Mouse (Mus musculus) spleen, postnatal 10 days (tissue): ENCODE results near the gene Krtap5-4.
"Not testable (repeated sequence)": the region's sequence is repeated elsewhere in the genome, so short reads cannot be mapped to it uniquely, and the experiment has no call there.

Experiments
- DNase-seq, 2 experiments: peaks; one replicate each; pipeline ENCODE4 v3.0.0; 2021 to 2022; ENCODE audit warnings: low spot score in 2 of 2

Gene Krtap5-4

DNA sequence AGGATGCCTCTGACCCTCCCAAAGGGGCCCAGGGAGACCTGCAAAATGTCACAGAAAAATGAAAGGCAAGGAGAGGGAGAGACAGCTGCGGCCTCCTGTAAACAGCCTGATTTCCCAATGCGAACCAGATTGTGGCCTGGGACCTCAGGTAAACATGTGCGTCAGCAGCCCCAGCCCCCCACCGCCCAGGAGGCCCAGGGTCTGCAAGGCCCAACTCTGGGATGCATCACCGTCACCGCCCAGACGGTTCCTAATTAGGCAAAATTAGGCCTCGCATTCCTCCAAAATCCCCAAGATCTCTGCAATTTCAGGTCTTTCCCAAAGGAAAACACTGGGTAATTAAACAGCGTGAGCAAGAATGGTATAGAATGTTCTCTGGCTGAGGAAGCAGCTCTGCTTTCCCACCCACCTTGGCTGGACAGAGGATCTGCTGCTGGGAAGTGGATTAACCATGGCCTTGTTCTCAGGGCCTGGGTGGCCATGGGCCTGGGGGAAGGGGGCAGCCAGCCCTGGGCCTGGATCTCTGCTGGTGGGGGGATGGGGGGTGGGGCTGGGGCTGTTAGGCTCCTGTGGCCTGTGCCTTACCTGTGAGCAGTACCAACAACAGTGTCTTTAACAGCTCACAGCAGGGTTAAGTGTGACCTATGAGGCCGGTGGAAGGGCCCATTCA lies 18.4 kb downstream of the Krtap5-4 start:
- DNase-seq, result not testable (repeated sequence)

DNA sequence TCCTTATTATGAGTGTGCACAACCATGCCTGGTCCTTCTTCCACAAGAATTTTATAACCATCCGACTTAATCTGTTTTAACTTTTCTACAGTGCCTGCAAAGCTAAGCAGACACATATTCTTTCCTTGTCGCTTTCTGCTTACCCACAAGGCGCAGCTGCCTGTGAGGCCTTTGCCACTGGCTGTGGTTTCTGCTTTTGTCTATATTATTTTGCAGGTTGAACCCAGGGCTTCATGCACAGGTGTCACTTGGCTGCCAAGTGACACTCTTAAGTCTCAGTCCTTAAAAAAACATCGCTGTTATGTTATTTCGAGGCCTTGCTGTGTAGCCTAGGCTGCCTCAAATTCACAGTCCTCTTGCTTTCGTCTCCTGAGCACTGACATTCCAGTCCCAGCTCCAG lies 19.3 kb downstream of the Krtap5-4 start:
- DNase-seq, result no peak

DNA sequence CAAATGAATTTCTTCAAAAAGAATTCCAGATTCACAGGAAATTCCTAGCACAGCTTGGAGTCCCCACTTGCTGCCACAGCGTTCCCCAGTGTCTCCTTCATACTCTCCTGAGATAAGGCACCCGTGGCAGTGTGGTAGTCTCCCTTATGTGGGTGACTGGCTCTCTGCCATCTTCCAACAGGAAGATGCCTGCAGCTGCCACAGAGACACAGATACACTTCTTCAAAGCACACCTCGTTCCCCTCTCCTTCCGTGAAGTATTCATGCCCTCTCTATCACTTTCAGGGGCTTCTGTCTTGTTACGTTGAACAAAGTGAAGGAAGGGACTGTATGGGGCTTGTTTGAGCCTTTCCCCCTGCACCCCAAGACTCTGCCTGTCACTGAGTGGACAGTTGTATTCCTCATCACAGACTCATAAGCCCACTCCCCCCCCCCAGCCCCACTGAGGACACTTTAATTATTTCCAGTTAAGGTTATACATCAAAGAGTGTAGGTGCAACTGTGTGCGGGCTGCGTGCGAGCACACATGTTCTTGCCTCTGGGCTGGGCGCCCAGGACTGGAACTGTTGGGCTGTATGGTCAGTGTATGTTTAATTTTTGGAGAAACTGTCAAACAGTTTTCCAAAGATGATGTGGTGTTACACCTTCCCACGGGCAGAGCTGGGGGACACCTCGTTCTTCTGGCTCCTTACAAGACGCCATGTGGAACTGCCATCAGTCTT lies 20.2 kb downstream of the Krtap5-4 start:
- DNase-seq, result no peak

DNA sequence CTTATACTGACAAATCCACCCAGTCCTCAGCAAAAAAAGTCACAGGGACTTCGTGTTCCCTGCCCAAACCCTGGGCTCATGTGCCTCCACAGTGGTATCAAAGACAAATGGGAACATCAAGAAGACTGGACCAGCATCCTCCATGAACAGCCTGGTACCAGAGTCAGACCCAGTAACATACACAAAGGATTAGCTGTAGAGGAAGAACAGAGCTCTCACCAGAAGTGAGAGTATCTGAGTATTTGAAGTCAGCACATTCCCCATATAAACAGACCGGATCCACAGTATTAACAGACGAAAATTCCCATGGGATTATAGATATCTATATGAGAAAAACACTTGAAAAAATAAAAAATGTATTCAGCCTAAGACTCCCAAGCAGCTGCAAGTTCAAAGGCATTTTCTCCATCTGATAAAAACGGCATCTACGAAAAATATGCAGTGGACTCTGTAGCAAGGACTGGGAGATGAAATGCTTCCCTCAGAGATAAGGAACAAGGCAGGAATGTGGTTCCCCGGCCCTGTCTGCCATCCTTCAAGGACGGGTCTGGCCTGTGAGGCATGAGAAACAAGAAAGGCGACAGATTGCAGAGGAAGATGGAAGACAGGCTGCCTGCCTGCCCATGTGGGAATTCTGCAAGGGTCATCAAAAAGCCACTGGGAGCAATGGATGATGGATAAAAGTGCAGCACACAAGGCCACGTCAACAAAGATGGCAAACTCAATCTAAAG lies 23.5 kb downstream of the Krtap5-4 start:
- DNase-seq, result no peak

DNA sequence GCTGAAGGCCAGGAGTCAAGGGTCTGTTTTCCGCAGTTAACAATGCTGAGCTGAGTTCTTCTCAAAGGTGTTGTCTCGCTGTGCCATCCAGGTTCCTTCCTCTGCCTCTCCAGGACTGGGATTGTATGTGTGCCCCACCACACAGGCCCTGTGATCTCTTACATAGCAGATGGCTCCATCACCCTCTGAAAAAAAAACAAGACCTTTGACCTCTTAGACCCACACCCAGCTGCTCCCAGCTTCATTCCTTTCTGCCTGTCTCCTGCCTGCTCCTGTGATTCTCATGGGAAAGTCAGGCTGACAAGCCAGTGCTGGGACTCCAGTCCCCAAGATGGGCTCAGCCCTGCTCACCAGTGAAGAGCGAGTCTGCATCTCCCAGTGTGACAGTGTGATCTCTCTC lies 25.2 kb downstream of the Krtap5-4 start:
- DNase-seq, result no peak

DNA sequence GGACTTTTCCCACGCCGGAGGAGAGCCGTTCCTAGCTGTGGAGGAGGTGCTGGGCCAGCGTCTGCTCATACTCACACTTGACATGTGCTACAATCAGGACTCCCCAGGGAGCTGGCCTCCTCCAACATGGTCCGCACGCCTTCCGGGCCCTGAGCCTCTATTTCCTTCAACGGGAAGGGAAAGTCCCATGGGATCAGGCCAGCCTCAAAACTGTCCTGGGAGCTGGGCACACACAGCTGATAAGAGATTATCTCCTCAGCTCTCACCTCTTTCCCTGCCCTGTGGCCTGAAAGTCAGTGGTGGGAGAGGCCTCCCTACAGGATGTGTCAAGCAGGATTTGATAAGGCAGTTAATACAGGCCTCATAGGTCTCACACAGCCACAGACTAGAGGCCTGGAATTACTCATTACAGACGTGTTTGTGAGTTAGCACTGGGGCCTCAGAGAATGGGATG lies 26.9 kb downstream of the Krtap5-4 start:
- DNase-seq, result no peak

DNA sequence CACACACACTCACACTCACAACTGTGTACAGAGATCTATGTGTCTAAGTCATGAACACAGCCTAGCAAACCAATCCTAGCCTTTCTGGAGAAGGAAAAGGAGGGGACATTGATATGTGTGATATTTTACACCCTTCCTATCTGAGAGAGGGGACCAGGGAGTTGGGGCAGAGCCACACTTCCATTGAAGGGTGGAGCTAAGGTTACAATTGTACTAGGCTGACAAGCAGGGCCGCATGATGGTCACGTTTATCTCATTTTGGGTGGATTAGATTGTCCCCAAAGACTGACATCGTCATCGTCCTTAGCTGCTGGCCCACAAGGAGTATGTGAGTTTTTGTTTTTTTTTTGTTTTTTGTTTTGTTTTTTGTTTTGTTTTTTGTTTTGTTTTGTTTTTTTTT lies 27.9 kb downstream of the Krtap5-4 start:
- DNase-seq, result no peak

DNA sequence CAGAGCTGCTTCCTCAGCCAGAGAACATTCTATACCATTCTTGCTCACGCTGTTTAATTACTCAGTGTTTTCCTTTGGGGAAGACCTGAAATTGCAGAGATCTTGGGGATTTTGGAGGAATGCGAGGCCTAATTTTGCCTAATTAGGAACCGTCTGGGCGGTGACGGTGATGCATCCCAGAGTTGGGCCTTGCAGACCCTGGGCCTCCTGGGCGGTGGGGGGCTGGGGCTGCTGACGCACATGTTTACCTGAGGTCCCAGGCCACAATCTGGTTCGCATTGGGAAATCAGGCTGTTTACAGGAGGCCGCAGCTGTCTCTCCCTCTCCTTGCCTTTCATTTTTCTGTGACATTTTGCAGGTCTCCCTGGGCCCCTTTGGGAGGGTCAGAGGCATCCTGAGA lies 29.4 kb downstream of the Krtap5-4 start:
- not testable (repeated sequence) for DNase-seq

DNA sequence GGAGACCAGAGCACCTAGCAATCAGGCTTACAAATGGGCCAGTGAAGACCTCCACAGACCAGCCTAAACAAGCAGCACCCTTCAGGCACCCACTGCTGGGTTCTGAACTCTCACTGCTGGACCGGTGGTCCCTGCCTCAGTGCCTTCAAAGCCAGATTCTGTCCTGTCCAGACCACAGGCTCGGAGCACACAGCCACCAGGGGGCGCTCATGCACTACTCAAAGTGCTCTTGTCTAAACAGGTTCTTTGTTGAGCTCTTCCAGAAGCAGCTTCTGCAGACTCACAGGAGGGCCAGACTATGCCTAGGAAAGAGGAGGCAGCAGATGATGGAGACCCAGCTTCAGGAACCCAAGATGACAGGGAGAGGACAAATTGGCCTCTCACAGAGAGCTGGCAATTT lies 30.9 kb downstream of the Krtap5-4 start:
- peak; percentile 85 to 94 for DNase-seq

DNA sequence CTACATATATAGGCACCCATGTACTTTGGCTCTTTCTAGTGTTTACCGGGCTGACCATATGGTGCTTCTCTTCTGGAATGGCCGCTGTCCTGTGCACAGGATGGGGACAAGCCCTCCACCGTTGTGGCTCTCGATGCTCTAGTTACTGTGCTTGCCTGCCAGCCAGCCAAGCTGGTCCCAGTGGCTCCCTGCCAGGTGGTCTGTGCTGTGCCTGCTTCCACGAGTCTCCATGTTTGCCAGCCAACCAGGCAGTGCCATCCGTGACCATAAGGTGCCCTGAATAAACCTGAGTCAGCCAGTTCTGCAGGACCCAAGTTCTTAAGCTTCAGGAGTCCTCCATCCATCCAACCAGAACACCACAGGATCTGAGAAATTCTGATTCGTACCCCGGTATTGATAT lies 31.8 kb downstream of the Krtap5-4 start:
- no peak for DNase-seq

DNA sequence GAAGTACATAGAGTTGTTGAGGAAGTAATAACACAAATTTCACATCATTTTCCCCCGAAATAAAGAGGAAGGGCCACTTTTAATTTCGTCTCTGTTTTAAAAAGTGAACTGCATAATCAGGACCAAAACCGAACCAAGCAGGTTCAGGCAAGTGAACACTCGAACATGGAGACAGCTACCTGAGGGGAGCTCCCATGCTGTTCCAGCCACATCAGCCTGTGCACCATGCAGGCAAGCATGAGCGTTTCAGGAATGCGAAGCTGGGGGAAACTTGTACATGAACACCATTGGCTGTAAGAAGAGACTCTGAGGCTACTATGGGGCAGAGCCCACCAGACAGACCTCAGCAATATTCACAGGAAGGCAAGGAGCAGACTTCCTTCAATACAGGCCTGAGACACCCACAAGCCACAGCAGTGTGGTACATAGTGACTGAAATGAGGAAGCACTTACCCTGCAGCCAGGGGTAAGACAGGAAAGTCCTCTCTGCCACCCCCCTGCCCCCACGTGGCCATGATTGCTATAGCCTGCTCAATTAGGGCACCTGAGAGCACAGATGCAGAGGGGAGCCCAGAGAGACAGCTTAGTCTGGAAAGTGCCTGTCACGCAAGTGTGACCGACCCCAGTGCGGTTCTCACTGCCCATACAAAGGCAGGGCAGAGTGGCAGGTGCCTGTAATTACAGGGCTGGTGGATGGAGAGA lies 37.1 kb downstream of the Krtap5-4 start:
- DNase-seq, result peak in 1 of 2 experiments; percentile 71

DNA sequence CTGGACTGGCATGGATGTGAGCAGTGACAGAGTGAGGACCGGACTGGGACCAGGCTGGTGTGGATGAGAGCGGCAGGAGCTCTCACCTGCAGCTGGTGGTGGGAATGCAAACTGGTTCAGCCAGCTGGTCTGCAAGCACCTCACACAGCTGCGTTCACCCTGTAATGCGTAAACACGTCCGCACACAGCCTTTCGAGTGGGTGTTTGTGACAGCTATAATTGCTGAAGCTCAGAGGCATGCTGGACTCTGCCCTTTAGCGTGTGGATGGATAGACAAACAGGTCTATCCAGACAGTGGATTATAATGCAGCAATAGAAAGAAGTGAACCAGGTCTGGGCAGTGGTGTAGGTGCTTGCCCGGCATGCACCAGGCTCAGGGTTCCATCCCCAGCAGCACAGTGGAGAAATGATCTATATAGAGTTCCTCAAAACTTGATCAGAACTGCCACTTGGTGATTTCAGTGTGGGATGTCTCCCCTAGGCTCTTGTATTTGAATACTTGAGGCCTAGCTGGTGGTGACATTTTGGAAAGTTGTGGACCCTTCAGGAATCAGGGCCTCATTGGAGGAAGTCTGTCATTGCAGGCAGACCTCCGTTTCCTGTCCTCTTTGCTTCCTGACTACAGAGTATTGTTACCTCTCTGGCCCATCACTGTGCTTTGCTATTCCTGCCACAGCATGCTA lies 38.4 kb downstream of the Krtap5-4 start:
- no peak for DNase-seq

DNA sequence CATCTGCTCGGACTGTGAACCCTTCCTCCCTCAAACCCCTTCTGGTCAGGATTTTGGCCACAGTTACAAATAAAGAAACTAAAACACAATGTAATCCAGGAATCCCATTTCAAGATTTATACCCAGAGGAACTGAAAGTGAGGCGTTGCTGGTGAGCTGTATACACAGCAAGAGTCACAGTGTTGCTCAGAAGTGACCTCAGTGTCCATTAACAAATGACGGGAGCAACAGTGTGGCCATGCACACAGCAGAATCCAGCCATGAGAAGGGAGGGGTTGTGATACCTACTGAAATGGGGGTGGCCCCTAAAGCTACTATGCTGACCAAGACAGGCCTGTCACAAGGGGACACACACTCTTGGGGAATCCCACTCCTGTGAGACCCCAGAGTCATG lies 38.9 kb downstream of the Krtap5-4 start:
- no peak for DNase-seq

DNA sequence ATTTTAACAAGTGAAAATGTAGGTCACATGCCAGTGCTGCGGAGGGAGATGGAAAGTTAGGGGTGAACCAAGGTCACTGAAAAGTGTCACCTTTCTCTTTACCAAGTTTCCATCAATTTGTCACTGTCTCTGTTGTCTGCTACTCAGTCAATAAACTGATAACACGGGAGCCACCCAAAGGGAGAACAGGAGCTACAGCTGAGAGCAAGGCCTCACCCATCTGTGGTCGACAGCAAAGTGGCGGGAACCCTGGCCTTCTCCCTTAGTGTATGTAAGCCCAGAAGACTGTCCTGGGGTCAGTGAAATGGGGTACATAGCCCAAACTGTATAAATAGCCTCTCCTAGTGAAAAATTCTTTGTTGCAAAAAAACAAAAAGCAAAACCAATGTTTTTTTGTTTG lies 44.2 kb downstream of the Krtap5-4 start:
- DNase-seq, result no peak

DNA sequence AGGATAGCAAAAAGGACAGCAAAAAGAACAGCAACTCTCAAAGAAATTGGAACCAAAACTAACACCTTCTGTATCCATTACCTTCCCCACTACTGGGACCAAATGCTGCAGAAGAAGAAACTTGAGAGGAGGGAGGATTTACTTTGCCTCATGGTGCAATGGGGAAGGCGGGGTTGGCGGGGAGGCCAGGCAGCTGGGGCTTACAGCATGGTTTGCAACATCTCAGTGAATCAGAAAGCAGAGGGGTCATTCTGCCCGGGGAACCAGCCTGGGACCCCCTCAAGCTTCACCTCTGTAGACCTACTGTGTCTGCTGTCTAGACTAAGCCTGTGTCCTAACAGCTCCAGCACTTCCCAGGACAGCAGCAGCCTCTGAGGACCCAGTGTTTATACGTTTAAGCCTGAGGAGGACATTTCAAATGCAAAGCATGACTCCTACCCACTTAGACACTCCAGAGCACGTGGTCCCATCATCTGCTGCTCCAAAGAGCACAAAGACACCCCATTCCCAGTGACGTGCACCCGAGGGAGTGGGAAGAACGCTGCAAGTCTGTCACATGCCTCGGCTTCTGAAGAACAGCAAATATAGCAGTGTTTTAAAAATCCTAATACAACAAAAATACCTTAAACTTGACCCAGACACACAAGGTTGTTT lies 46.1 kb downstream of the Krtap5-4 start:
- no peak for DNase-seq

DNA sequence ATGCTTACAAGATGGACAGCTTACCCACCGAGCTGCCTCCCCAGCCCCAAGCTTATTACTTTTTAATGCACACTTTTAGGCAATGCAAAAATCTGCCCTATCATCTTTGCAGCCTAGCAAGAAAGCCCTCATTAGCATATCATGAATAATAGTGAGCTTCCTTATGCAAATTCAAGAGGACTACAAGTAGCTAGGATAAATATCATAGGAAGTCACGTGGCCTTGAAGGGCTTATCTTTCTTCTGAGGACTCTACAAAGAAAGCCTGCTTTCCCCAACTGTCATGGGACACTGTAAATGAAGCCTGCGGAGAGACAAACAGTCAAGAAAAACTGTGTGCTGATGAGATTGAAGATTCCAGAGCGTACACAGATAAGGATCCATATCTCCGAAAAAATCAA lies 48.2 kb downstream of the Krtap5-4 start:
- DNase-seq, result no peak

DNA sequence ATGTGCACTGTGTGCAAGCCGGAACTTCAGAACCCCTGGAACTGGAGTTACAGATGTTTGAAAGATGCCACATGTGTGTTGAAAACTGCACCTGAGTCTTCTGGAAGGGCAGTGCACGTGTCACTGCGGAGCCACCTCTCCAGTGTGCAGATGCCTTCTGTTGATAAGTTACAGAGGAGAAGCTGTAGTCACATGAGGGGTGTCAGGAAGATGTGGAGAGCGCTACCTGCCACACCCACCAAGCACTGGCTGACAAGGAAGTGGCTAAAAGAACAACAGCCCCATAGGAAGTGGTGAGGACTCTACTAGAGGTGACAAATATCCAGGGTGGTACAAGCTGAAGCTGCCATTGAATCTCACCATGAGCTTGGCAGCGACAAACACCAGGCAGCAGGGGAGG lies 50.5 kb downstream of the Krtap5-4 start:
- DNase-seq, result peak in 1 of 2 experiments; percentile 58
